Mouse (Mus musculus) embryonic facial prominence, embryonic 11.5 days (tissue): Measurements from ENCODE around the gene Pld2. TPM values are rescaled to one million over a fixed set of nuclear protein-coding genes. Genes with fewer than 3 reads are reported as not detected.
"Not testable (repeated sequence)": the region's sequence is repeated elsewhere in the genome, so short reads cannot be mapped to it uniquely, and the experiment has no call there.

Source experiments
- ATAC-seq: fragments of 200-750 bp; cut with Nextera tagmentation; replicated peaks from 2 replicates; pipeline ENCODE4 v1.8.0; 2017; ENCODE audit warnings: low read depth; ENCODE audit not compliant: insufficient number of reproducible peaks, low FRiP score, low TSS enrichment
- DNase-seq: peaks from one replicate; pipeline ENCODE4 v3.0.0-alpha.2; 2015; ENCODE audit warnings: low spot score
- H3K27ac ChIP-seq: fragments of 300-500 bp; sonication (generic); replicated peaks from 2 replicates; pipeline ENCODE4 v1.5.1; 2014; ENCODE audit warnings: mild to moderate bottlenecking, low read depth, low read length, control low read depth
- H3K27me3 ChIP-seq: fragments of 300-500 bp; sonication (generic); 2 replicates; pipeline ENCODE4 v1.6.1; 2014; ENCODE audit warnings: mild to moderate bottlenecking, low read length, moderate library complexity, mixed read lengths; ENCODE audit not compliant: control insufficient read depth, insufficient read depth
- H3K36me3 ChIP-seq: fragments of 300-500 bp; sonication (generic); replicated peaks from 2 replicates; pipeline ENCODE4 v1.6.1; 2014; ENCODE audit warnings: low read depth, mild to moderate bottlenecking, low read length, moderate library complexity, mixed read lengths; ENCODE audit not compliant: control insufficient read depth, insufficient read depth
- H3K4me1 ChIP-seq: fragments of 300-500 bp; sonication (generic); 2 replicates; pipeline ENCODE4 v1.6.1; 2014; ENCODE audit warnings: low read length, mixed read lengths; ENCODE audit not compliant: control insufficient read depth, insufficient read depth
- H3K4me2 ChIP-seq: fragments of 300-500 bp; sonication (generic); 2 replicates; pipeline ENCODE4 v1.6.1; 2014; ENCODE audit warnings: low read depth, mild to moderate bottlenecking, control low read depth, low read length, moderate library complexity
- H3K4me3 ChIP-seq: fragments of 300-500 bp; sonication (generic); 2 replicates; pipeline ENCODE4 v1.5.1; 2014; ENCODE audit warnings: low read depth, low read length, control low read depth
- H3K9ac ChIP-seq: fragments of 300-500 bp; sonication (generic); replicated peaks from 2 replicates; pipeline ENCODE4 v1.6.1; 2014; ENCODE audit warnings: mild to moderate bottlenecking, control low read depth, low read length
- H3K9me3 ChIP-seq: fragments of 300-500 bp; sonication (generic); replicated peaks from 2 replicates; pipeline ENCODE4 v1.6.1; 2016; ENCODE audit warnings: mild to moderate bottlenecking, low read length, inconsistent platforms, mixed read lengths; ENCODE audit not compliant: control insufficient read depth
- WGBS: fragments of 180-500 bp; shearing (Covaris S2); extraction: QIAGEN DNeasy Blood & Tissue Kit; methylation state at CpG from one replicate; pipeline ENCODE4 v1.1.7; 2014; 5-methylcytosine and 5-hydroxymethylcytosine counted together
- polyA plus RNA-seq: library from polyadenylated mRNA; unstranded; fragments of >200 nt; fragmentation: Nextera tagmentation; extraction: Ambion mirVana; gene quantifications from 2 replicates; pipeline ENCODE4 v1.2.1, GENCODE M21; 2014

The Pld2 gene
- polyA plus RNA-seq, 1 experiment from 2014 or later: 1.6 TPM

GRCm38 (mm10) chr11:70518923-70519322, 20.9 kb upstream of the Pld2 start, which contains the start of gene Gltpd2:
Gltpd2 (plus strand) TSS chr11:70519196.
- H3K36me3 ChIP-seq: no peaks in the 10 kb centered on the region
- 79% methylated on average over 10 of the region's 10 CpGs for WGBS
- ATAC-seq (no peak), DNase-seq (no peak)
- H3K4me2 ChIP-seq: peak within 1 kb of the TSS; percentile 24
- H3K4me1 ChIP-seq: no peaks in the 10 kb centered on the region
- H3K9me3 ChIP-seq: no peaks in the 10 kb centered on the region
- no peaks in the 10 kb centered on the region for H3K27me3 ChIP-seq
- H3K9ac ChIP-seq: peak within 1 kb of the TSS; percentile 43
- no peak within 1 kb of the TSS for H3K27ac ChIP-seq
- H3K4me3 ChIP-seq: peak within 1 kb of the TSS; percentile 5

GRCm38 (mm10) chr11:70520178-70520769, 19.6 kb upstream of the Pld2 start:
- no peaks in the 10 kb centered on the region for H3K9me3 ChIP-seq
- no peaks in the 10 kb centered on the region for H3K27me3 ChIP-seq
- 14% methylated on average over 41 of the region's 41 CpGs for WGBS
- H3K4me1 ChIP-seq: no peaks in the 10 kb centered on the region
- peak overlapping the region; percentile 5 for H3K4me3 ChIP-seq
- peak overlapping the region; percentile 24 for H3K4me2 ChIP-seq
- ATAC-seq (no peak; the same call in 1 of the 2 replicates), DNase-seq (peak; percentile 40)
- H3K36me3 ChIP-seq: no peaks in the 10 kb centered on the region
- H3K9ac ChIP-seq: peak overlapping the region; percentile 43
- H3K27ac ChIP-seq: no peak overlapping the region

GRCm38 (mm10) chr11:70523306-70523989, 16.4 kb upstream of the Pld2 start:
- DNase-seq, ATAC-seq: not testable (repeated sequence)

GRCm38 (mm10) chr11:70524782-70525181, 15.1 kb upstream of the Pld2 start:
- 7% methylated on average over 8 of the region's 8 CpGs for WGBS
- Histone ChIP-seq H3K27ac (no peak overlapping the region), H3K4me2 (peak overlapping the region; percentile 23), H3K9ac (no peak overlapping the region), H3K4me3 (peak overlapping the region; percentile 79), H3K27me3 (no peaks in the 10 kb centered on the region), H3K9me3 (no peaks in the 10 kb centered on the region), H3K4me1 (no peaks in the 10 kb centered on the region), H3K36me3 (no peaks in the 10 kb centered on the region; the same call in none of the 2 replicates)
- no peak for DNase-seq
- peak; percentile 17 for ATAC-seq

More at GRCm38 (mm10) chr11:70523306-70523989, 16.4 kb upstream of the Pld2 start:
- H3K27me3 ChIP-seq, H3K4me1 ChIP-seq, H3K36me3 ChIP-seq, H3K27ac ChIP-seq, H3K4me3 ChIP-seq, H3K9ac ChIP-seq, H3K4me2 ChIP-seq, H3K9me3 ChIP-seq: not testable (repeated sequence)
- WGBS: 83% methylated on average over 8 of the region's 8 CpGs

GRCm38 (mm10) chr11:70525184-70525678, 14.6 kb upstream of the Pld2 start, which contains the start of gene Psmb6:
Psmb6 (plus strand) TSS chr11:70525367.
- Histone ChIP-seq H3K36me3 (no peaks in the 10 kb centered on the region; the same call in none of the 2 replicates), H3K4me1 (no peaks in the 10 kb centered on the region), H3K27ac (no peak within 1 kb of the TSS), H3K9ac (peak within 1 kb of the TSS; percentile 73), H3K9me3 (no peaks in the 10 kb centered on the region), H3K4me3 (peak within 1 kb of the TSS; percentile 79), H3K4me2 (peak within 1 kb of the TSS; percentile 62), H3K27me3 (no peaks in the 10 kb centered on the region)
- ATAC-seq (peak; percentile 91), DNase-seq (peak; percentile 98)
- 0% methylated on average over 25 of the region's 26 CpGs for WGBS

DNA sequence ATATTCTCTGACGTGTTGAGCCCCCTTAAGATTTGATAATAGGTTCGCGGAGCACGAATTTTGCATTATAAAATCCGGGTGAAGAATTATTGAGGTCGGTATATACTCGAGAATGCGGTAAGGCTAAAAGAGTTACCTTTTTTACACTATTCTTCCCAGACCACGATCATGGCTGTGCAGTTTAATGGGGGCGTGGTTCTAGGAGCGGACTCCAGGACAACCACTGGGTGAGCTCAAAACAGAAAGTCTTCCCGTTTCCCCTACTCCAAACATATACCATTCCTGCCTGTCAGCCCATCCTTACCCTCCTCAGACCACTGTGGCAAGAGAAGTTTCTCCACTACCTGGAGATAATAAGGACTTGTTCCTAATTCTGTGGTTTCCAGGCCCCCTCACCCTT, 14.1 kb upstream of the Pld2 start:
- Histone ChIP-seq H3K4me2 (peak overlapping the region; percentile 62), H3K27ac (no peak overlapping the region), H3K9me3 (no peaks in the 10 kb centered on the region), H3K4me1 (no peaks in the 10 kb centered on the region), H3K36me3 (no peaks in the 10 kb centered on the region; the same call in none of the 2 replicates), H3K9ac (peak overlapping the region; percentile 73), H3K4me3 (peak overlapping the region; percentile 79), H3K27me3 (no peaks in the 10 kb centered on the region)
- ATAC-seq: no peak; the same call in 1 of the 2 replicates
- DNase-seq: peak; percentile 36
- WGBS: 2% methylated on average over 12 of the region's 12 CpGs

DNA sequence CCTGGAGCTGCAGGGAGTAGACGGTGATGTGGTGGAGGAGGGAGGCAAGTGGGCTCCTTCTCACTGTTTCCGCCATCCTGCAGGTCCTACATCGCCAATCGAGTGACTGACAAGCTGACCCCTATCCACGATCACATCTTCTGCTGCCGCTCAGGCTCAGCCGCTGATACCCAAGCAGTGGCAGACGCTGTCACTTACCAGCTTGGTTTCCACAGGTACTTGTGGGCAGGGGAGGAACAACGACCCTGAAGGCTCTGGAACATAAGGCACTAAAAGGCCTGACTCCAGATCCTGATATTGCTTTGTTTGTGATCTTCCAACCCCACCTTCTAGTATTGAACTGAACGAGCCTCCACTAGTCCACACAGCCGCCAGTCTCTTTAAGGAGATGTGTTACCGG, 13.7 kb upstream of the Pld2 start:
- WGBS: 87% methylated on average over 12 of the region's 12 CpGs
- H3K9ac ChIP-seq: peak overlapping the region; percentile 73
- no peak for ATAC-seq

DNA sequence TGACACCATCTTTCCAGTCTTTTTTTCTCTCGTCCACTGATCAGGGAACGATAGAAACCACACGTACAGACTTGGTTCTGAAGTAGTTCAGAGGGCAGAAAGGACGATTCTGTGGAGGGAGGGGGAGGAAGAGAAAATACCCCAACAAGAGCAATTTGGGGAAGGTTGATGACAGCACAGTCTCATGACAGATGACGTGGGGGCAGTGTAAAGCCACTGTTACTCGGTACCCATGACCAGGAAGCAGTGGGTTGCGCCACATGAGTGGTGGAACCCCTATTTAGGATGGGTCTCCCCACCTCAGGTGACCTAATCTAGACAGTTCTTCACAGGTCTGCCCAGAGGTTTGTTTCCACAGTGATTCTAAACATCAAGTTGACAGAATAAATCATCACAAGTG, 11.3 kb upstream of the Pld2 start:
- 88% methylated on average over 7 of the region's 7 CpGs for WGBS
- Histone ChIP-seq H3K9ac (no peak overlapping the region), H3K9me3 (no peaks in the 10 kb centered on the region), H3K4me1 (no peaks in the 10 kb centered on the region), H3K4me3 (no peak overlapping the region), H3K36me3 (no peaks in the 10 kb centered on the region; the same call in none of the 2 replicates), H3K27ac (no peak overlapping the region), H3K27me3 (no peaks in the 10 kb centered on the region), H3K4me2 (no peak overlapping the region)
- DNase-seq: no peak
- ATAC-seq: no peak

More for the DNA sequence above, 13.7 kb upstream of the Pld2 start:
- Histone ChIP-seq H3K27me3 (no peaks in the 10 kb centered on the region), H3K4me1 (no peaks in the 10 kb centered on the region), H3K9me3 (no peaks in the 10 kb centered on the region), H3K27ac (no peak overlapping the region), H3K4me3 (peak overlapping the region; percentile 79), H3K4me2 (peak overlapping the region; percentile 62), H3K36me3 (no peaks in the 10 kb centered on the region; the same call in none of the 2 replicates)
- DNase-seq: no peak
